Mouse (Mus musculus): ENCODE measurements around the gene Cenpc1.

Cenpc1 gene

DNA sequence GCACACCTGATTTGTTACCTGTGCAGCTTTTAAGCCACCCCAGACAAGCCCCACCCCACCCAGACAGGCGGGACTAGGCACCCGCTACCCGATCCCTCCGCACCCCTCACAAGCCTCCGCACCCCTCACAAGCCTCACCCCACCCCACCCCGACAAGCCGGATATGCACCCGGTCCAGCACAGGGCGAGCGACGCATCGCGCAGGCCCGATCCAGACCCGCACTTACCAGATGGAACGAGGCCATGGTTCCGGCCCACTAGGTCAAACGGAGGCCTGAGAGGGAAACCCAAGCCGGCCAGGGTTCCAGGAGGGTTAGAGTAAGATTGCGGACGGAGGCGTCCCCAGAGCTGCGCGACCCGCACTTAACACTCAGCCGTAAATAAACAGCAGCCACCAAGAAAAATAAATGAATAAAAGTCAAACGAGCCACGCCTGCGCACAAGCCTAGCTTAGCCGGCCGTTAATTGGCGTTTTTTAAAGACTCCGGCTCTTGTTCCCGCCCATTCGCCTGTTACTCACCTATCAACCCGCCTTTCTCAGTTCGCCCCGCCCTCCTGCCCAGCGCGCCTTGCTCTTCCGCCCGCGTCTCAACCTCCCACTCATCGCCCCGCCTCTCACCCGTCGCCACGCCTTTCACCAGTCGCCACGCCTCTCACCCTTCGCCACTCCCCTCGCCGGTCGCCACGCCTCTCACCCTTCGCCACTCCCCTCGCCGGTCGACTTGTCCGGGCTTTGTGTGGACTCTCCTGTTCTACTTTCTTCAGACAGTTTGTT is at the start of gene Cenpc1:
Gene Cenpc1 (minus strand): TSS at position 483 of the 775 bp plus-strand sequence.
- DNase-seq (ENCODE audit: low spot score), result peak; percentile 99

DNA sequence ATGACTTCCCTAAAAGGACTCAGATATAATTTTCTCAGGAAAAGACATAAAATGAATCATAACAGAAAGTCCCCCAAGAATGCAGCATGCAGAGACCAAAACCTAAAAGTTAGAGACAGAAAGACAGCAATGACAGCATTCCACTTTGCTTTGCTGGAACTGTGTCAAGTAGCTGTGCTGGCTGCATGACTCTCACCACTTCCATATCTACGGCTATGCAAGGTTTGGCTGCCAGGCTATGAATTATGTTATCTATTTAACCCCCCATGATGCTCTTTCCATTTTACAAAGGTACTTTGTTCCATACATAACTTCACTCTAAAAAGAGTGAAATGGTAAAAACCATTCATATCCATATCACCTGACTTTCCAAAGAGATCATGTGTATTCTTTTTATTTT is 48.6 kb upstream of the Cenpc1 start:
- no peak for DNase-seq (ENCODE audit: low spot score)

DNA sequence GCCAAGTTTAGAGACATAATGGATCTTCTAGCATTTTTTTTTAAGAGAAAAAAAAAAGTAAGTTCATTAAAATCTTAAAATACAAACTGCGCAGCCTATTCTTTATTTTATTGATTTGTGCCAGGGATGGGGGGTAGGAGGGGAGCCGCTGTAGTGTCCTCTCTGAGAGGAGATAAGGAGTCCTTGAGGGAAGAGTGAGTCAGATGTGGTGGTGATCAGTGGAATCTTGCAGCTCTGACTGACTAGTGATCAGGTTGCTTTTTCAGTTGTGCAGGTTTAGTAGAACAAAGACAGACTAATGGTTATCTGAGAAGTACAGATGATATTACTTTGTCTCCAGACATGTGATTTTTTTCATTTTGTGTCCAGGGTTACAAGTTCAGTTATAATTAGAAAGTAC is 47.7 kb upstream of the Cenpc1 start:
- DNase-seq (ENCODE audit: low spot score), result no peak

DNA sequence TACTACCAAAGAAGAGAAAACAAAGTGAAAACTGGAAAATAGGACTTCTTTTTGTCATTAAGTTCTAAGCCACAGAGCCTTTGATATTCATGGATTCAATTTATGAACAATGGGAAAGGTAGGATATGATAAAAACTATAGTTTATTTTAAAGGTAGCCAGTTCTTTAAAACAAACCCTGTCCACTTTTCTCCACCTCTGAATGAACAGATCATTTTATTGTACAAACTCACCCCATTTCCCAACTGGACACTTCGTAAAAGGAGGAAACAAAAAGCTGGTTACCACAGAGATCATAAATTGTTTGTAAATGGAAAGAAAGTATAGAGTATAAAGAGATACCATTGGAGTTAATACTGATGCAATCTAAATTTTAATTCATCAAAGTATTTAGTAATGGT is 45.7 kb upstream of the Cenpc1 start:
- no peak for DNase-seq (ENCODE audit: low spot score)

DNA sequence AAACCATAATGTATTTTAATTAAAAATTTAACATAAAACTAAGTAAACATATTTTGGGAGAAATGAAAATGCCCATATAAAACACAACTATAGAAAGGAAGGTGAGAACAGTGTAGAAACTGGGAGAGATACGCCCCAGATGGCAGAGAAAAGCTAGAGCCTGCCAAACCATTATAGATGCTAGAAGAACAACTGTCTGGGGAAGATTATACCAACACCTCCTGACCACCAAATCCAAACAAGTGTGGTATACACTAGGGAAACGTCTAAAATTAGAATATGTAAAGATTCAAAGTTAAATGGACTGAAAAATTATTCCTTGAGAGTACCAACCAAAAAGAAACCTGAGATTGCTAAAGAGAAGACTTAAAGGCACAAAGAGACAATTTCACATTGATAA is 41.2 kb upstream of the Cenpc1 start:
- no peak for DNase-seq (ENCODE audit: low spot score)

DNA sequence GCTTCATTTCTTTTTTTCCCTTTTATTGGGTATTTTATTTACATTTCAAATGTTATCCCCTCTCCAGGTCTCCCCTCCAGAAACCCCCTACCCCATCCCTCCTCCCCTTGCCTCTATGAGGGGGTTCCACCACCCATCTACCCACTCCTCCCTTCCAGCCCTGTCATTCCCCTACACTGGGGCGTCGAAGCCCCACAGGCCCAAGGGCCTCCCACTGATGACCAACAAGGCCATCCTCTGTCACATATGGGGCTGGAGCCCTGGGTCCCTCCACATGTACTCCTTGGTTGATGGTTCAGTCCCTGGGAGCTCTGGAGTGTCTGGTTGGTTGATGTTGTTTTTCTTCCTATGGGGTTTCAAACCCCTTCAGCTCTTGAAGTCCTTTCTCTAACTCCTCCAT is 36.8 kb upstream of the Cenpc1 start:
- DNase-seq (ENCODE audit: low spot score), result no peak

DNA sequence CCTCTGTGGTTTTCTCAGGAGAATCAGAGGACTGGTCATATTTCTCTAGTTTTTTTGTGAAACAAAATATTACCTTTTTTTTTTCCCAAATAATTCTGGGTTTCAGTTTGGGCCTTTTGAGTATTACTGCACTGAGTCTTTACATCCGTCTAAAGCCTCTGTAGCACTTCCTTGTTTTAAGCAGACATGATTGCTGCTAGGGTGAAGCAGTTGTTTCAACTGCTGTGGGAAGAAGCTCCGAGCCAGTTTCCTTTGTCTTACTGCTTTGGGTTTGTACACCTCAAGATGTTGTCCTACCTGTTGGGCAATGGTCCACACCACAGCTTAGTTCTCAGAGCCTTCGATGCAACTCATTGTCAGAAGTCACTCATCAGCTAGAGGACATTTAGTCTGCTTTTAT is 35.2 kb upstream of the Cenpc1 start:
- no peak for DNase-seq (ENCODE audit: low spot score)

DNA sequence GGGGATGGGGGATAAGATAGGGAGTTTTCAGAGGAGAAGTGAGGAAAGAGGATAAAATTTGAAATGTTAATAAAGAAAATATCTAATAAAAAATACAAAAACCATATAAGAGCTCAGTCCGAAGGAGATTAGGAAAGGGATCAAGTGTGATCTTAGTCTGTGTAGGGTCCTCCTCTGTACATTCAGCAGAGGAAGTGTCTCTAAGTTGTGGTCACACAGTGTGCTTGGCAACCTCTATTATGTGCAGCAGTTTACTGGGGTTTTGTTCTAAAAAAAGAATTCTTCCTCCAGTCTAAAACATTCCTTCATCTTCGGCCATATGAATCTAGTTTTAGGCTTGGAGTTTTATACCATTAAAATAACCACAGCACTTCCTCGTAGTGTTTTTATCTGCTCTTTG is 33.6 kb upstream of the Cenpc1 start:
- no peak for DNase-seq (ENCODE audit: low spot score)

DNA sequence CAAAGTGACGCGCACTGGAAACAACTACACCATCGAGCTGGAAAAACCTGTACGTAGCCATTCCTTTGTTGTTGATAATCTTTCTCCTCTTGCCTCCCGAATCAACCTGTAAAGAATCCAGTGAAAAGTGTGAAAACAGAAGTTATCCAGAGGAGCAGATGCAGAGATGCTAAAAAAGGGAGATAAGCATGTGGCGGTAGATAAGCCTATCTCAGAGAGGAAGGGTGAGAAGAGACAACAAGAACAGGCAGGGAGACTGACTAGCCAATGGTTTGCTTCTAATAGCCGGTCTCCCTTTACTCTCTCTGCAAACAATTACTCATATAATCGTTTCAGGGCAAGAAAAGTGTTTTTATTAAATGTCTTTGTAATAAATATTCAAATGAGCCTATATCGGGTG is 29.4 kb upstream of the Cenpc1 start:
- no peak for DNase-seq (ENCODE audit: low spot score)

DNA sequence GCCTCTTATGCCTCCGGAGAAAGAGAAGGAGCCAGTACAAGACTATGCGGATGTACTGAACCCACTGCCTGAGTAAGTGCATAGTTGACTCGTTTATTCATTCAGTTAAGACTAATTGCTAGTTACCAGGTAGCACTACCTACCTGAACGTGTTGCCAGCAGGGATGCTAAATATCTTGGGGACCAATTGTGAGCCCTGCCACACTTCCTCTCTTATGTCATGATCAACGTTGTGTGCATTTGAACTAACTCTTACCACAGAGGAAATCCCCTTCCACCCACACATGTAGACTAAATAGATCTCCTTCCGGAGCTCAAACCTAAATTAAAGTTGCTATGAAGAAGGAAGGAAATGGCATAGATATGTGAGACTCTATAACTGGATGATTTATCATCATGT is 21.4 kb upstream of the Cenpc1 start:
- DNase-seq (ENCODE audit: low spot score), result no peak

DNA sequence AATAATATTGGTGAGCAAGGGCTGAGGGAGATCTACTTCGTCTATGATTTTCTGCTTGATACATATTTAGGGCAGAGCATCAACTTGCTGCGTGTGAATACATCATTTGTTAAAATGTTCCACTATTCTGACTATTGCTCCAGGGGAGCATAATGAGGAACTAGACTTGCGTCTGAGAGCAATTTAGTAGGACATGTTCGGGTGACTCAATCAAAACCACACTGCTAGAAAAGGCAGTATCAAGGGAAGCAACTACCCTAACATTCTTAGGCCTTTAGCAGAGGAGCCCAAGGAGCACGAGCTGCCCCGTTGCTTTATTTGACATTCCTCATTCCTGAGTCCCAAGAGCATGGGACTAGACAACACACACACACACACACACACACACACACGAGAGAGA is 19.6 kb upstream of the Cenpc1 start:
- DNase-seq (ENCODE audit: low spot score), result no peak

DNA sequence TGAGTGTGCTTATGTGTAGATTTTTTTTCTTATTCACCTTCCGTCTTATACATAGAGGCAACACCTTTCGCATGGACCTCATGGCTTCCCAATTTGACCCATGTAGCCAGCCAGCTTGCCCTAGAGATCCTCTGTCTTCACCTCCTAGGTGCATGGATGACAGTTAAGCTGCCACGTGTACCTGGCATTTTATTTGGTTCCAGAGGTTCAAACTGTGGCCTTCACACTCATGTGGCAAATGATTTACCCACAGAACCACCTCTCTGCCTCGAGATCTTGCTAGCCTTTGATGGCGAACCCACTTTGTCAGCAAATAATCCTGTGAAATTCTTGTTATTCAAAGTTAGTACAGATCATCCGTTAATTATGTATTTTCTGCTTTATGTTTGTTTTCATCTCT is 18.6 kb upstream of the Cenpc1 start:
- DNase-seq (ENCODE audit: low spot score), result no peak

DNA sequence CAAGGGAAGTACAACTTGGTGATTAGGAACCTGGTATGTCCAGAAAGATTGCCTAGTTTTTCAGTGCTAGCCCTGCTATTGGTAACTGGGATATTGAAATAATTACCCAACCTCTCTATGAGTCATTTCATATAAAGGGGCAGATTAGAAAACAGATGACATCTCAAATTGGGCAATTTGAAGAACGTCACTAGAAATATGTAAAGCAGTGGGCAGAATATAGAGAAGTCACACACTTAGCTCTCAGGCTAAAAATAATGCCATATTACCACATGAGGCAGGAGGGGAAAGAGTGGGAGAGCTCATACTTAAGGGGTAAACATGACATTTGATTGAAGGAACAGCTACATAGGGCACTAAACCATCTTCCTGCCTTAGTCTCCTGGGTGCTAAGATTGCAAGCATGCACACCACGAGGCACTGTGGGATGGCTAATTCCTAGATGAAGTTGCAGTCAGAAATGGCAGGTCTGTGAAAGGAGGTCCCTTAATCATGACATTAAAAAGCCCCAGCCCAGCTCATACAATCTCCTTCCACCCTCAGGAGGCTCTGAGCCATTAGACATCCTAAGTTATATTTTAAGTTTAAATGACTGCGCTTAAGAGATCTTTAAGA is 13.4 kb upstream of the Cenpc1 start:
- DNase-seq (ENCODE audit: low spot score), result no peak

DNA sequence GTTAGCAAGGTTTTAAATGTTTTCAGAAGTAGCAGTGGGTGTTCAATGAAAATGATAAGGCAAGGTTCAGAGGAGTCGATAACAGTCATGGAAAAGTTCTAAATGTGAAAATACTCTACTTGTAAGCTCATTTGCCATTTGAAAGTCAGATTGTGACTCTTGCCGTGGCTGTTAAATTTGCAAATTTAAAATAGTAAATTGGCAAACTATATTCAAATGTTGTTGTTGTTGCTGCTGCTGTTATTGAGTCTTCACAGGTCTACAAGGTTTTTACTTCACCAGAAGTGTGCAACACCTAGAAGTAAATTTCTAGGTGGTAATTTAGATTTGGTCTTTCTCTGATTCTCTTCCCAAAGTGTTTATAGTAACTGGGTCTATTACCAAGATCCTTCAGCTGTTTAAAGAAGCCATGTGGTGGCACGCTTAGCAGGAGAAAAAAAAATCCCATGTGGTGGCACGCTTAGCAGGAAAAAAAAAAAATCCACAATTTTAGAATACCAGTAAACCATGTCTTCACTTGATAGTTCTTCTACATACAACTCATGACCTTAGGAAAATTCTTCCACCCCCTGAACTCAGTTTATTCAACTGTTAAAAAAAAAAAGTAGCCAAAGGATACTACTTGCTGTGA is 7.5 kb upstream of the Cenpc1 start:
- DNase-seq (ENCODE audit: low spot score), result no peak

DNA sequence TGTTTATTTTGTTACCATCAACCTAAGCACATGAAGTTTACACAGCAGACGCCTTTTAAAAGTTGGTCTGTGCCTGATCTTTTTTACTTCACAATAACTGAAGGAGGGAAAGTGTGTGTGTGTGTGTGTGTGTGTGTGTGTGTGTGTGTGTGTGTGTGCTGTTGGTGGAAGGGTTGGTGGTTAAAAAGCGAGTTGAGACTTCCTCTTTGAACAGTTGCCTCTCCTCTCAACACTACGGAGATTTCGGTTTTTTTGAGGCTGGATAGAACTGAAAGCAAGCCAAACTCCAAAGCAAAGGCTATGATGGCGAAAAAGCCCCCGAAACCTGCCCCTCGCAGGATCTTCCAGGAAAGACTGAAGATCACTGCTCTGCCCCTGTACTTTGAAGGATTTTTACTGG is 6.2 kb upstream of the Cenpc1 start, which contains the start of gene Stap1:
Gene Stap1 (plus strand): TSS at position 209 of the 400 bp plus-strand sequence.
- DNase-seq (ENCODE audit: low spot score), result no peak

DNA sequence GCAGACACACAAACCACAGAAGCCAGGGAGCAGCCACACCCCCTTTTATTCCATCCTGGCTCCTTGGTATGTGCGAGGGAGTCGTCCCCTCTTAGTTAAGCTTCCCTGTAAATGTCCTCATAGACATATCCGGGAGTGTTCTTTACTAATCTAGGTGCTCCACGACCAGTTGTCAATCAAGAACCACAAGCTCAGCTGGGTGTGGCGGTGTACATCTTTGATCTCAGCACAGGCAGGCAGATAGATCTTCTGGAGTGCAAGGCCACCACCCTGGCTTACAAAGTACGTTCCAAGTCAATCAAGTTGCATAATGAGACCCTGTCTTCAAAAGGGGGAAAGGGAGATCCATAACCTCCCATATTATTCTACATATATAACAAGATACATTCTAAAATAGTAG is 3.7 kb upstream of the Cenpc1 start:
- DNase-seq (ENCODE audit: low spot score), result no peak

DNA sequence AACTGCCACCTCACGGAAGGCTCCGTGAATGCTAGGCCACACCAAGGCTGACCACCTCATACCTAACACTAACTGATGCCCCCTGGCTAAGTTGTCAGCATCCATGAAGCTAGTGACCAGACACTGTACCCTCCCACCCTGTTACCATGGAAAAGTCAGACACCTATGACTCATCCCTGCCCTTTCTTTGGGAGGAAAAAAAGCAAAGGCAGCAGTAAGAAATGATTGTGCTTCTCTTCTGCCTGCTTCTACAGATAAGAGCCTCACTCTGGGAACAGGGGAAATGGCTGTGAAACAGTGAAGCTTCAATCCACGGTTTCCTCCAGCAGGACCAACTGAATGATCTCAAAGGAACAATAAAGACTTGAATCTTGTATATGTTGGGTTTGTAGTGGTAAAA is 3.1 kb upstream of the Cenpc1 start:
- DNase-seq (ENCODE audit: low spot score), result no peak

DNA sequence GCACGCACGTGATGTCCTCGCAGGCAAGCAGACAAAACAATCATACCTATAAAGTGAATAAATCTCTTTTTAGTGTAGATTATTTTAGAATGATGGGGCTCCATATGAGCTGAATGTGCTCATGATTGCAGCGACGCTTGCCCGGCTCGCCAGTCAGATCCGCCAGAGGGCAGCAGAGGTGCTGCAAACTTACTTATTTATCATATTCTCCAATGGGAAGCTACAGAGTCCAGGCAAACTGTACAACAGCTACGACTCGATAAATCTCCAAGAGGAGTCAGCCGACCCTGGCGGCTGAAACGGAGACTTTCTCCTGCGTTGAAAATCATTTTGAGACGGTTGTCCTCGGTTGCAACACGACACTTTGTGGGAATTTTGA is 1.2 kb upstream of the Cenpc1 start:
- DNase-seq (ENCODE audit: low spot score), result peak; percentile 92

DNA sequence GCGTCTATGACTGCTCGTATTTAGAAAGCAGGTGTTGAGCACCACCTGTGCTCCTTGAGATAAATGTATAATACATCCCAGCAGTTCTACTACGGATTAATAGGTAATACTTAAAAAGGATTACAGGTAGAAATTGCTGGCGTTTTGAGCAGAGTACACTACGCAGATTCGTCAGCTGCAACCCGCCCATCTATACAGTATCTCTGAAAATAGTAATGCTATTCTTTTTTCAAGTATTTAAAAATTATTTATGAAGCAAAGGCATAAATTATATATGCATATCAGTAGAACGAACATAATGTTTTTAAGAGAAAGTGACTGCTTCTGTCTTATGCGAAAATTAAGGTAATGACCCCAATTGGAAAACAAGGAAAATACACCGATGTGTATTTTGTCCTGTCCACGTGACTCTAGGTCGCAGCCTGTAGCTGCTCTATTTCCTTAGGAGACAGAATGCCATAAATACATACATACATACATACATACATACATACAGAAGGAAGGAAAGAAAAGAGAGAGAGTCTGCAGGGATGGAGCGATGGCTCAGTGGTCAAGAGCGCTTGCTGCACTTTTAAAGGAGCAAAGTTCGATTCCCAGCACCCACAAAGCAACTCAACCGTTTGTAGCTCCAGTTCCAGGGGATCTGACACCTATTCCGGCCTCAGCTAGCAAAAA is 630 bp upstream of the Cenpc1 start:
- DNase-seq (ENCODE audit: low spot score), result peak; percentile 52

DNA sequence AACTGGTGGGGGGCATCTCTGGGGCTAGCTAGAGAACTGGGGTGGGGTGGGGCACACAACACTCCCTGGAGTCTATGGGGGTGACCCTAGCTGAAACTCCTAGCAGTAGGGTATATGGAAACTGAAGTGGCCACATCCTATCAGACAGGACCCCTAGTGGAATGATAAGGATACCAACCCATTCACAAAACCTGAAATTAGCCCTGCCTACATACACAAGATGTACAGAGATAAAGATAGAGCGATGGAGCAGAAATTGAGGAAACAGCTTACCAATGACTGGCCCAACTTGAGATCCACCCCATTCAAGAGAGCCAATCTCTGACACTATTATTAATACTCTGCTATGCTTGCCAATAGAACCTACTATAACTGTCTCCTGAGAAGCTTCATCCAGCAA is 1.9 kb downstream of the Cenpc1 start:
- no peak for DNase-seq (ENCODE audit: low spot score)

DNA sequence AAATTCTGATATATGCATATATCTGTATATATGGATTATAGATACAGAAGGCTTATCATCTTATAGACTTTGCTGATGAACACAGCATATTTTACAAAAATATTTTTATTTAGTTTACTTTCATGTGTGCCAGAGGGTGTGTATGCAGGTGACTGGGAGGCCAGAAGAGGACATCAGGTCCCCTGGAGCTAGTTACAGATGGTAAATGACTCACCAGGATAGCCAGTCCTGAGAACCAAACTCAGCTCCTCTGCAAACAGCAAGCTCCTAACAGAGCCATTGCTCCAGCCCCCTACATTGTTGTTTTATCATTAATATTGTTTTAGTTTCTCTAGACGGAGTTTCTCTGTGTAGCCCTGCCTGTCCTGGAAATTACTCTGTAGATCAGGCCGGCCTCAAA is 35.6 kb downstream of the Cenpc1 start:
- no peak for DNase-seq (ENCODE audit: low spot score)

DNA sequence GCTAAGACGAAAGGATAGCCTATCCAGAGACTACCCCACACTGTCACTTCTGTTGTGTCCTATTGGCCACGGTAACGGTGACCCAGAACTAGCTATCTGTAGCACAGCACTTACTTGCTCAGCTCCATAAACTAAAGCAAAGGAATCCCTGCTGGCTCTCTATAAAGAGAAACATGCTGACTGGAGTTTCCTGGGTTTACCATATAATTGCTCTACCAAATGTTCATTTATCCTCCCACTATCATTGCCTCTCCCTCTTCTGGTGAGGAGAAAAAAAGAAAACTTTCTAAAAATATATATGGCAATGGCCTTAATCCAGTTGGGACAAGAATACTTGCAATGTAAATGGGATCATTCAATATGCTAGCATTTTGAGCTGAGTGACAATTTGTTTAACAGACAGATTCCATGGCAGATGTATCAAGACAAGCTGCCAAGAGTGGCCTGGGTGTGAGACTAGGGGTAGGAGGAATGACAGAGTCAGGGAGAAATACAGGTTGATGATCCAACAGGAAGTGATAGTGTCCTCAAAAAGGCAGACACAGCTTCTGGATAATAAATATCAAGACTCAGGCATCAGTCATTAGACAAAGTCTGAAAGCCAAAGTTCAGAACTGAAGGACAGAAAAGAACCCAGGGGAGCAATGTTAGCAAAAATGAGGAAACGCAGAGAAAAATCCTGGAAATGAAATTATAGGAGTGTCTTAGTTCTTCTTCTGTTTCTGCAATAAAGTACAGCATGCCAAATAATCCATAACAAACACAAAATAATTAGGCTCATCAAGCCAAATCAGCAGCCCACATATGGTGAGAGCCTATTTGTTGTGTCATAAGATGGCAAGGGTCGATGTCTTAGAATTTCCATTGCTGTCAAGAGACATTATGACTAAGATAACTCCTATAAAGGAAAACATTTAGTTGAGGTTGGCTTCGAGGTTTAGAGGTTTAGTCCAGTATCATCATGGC is 68.6 kb downstream of the Cenpc1 start:
- no peak for DNase-seq (ENCODE audit: low spot score)

Data from embryo, embryonic 10 days (tissue).